Mouse (Mus musculus) adrenal gland, postnatal 36 days (tissue): Measurements from ENCODE around the gene Zfp637. TPM values are rescaled to one million over a fixed set of nuclear protein-coding genes. Genes with fewer than 3 reads are reported as not detected.

ENCODE experiments used
- total RNA-seq, 2 experiments: library from RNA; stranded (reverse); gene quantifications; 2 replicates each; pipeline ENCODE4 v1.2.3; 2021

Zfp637 gene
- total RNA-seq, 2 experiments from 2014 or later, result 32.7 to 42.6 TPM

Other genes starting within 250 kb of the Zfp637 start
- gene Zfp239, start 20.9 kb downstream of the Zfp637 start, total RNA-seq, result 1 to 10 TPM; 2.3 to 3.3 TPM
- gene Hnrnpf, start 59.1 kb downstream of the Zfp637 start, total RNA-seq, result 100 to 1,000 TPM; 380 to 388 TPM
- not detected for gene Fxyd4, start 96.5 kb downstream of the Zfp637 start, total RNA-seq
- under 1 TPM; 0.13 to 0.33 TPM for gene Rasgef1a, start 170.3 kb downstream of the Zfp637 start, total RNA-seq